Mouse (Mus musculus): ENCODE results near the gene Ahnak. TPM values are rescaled to one million over a fixed set of nuclear protein-coding genes. Genes with fewer than 3 reads are reported as not detected.
"Not testable (repeated sequence)": the region's sequence is repeated elsewhere in the genome, so short reads cannot be mapped to it uniquely, and the experiment has no call there.

The Ahnak gene
- polyA plus RNA-seq, 1 experiment from 2014 or later: 103 TPM

- no peak for ATAC-seq (ENCODE audit: low FRiP score, low TSS enrichment)
- H3K27ac ChIP-seq (replicated peaks): no peak overlapping the region
- no peak overlapping the region for H3K4me3 ChIP-seq (ENCODE audit: low read depth, low read length)
- H3K36me3 ChIP-seq (ENCODE audit: control insufficient read depth, insufficient read depth, low read length): no peaks in the 10 kb centered on the region
- TF ChIP-seq EP300 (optimal IDR thresholded peaks at IDR 0.05): no peak
- TF ChIP-seq CTCF (IDR thresholded peaks at IDR 0.05; ENCODE audit: low read depth): no peak
- no peak overlapping the region for H3K9ac ChIP-seq (ENCODE audit: low read length)
- H3K27me3 ChIP-seq (ENCODE audit: control insufficient read depth, insufficient read depth, low read length): no peaks in the 10 kb centered on the region
- H3K4me2 ChIP-seq (replicated peaks; ENCODE audit: low read depth): no peak overlapping the region
- no peaks in the 10 kb centered on the region for H3K9me3 ChIP-seq (ENCODE audit: control insufficient read depth, low read length)
- peaks cover 13% of the 10 kb centered on the region for H3K4me1 ChIP-seq (replicated peaks; ENCODE audit: control insufficient read depth, insufficient read depth)
- DNase-seq (ENCODE audit: low spot score): no peak
- WGBS: 78% methylated on average over 4 of the region's 4 CpGs
Measured at GRCm38 (mm10) chr19:9048981-9049687, 60.0 kb downstream of the Ahnak start.

DNA sequence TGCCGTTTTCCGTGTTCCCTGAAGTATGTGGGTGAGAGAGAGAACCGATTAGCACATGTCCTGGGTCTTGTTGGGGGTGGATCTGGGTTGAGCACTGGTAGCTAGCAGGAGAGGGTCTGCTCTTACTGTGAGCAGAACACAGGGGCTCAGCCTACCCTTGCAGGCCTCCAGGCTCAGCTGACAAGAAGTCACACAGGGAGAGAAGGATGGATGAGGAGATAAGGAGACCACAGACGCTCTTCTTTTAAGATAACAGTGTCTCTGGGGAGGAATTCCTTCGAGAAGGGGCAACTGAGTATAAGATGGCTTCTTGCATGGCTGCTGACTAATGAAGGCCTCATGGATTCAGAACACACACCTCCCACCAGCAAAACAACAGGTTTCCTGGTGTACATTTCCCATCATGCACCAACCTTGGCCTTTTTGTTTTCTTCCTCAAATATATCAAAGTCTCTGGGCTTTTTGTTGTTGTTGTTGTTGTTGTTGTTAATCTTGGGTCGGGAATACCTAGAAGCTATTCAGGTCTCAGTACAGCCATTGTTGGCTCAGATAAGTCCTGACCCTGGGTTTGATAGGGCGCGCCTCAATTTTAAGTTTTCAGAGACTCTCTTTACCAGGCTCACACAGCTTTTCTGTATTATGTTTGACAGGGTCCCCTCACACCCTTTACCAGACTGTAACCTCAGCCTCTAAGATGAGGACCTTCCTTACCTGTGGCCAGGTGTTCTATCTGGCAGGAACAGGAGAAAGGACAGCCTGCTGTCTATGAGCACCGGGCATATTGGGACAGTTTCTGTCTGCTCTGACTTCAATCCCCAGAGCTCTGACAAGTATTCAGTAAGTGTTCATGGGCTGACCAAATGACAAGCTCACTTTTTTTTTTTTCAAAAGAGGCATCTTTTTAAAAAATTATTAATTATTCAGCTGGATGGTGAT, 61.5 kb downstream of the Ahnak start:
- Histone ChIP-seq H3K4me3 (ENCODE audit: low read depth, low read length) (no peak overlapping the region), H3K4me1 (replicated peaks; ENCODE audit: control insufficient read depth, insufficient read depth) (peaks cover 13% of the 10 kb centered on the region), H3K27ac (replicated peaks) (no peak overlapping the region), H3K36me3 (ENCODE audit: control insufficient read depth, insufficient read depth, low read length) (no peaks in the 10 kb centered on the region), H3K9ac (ENCODE audit: low read length) (no peak overlapping the region), H3K9me3 (ENCODE audit: control insufficient read depth, low read length) (no peaks in the 10 kb centered on the region), H3K27me3 (ENCODE audit: control insufficient read depth, insufficient read depth, low read length) (no peaks in the 10 kb centered on the region), H3K4me2 (replicated peaks; ENCODE audit: low read depth) (no peak overlapping the region)
- WGBS: 68% methylated on average over 9 of the region's 9 CpGs
- TF ChIP-seq EP300 (optimal IDR thresholded peaks at IDR 0.05): no peak
- no peak for TF ChIP-seq CTCF (IDR thresholded peaks at IDR 0.05; ENCODE audit: low read depth)
- ATAC-seq (ENCODE audit: low FRiP score, low TSS enrichment): no peak
- DNase-seq (ENCODE audit: low spot score): no peak

DNA sequence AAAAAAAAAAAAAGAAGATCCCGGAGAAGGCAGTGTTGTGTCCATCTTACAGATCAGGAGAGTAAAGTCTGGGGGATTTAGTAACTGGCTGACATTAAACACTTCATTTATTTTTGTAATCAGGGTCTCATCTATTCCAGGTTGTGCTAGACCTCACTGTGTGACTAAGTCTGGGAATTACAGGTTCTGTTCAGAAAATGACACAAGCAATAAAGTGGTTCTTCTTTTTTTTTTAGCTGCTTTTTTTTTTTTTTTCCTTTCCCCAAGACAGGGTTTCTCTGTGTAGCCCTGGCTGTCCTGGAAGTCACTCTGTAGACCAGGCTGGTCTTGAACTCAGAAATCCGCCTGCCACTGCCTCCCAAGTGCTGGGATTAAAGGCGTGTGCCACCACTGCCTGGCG, 62.9 kb downstream of the Ahnak start:
- not testable (repeated sequence) for ATAC-seq (ENCODE audit: low FRiP score, low TSS enrichment); DNase-seq (ENCODE audit: low spot score); H3K4me2 ChIP-seq (replicated peaks; ENCODE audit: low read depth); H3K36me3 ChIP-seq (ENCODE audit: control insufficient read depth, insufficient read depth, low read length); H3K27ac ChIP-seq (replicated peaks); H3K4me3 ChIP-seq (ENCODE audit: low read depth, low read length); H3K9me3 ChIP-seq (ENCODE audit: control insufficient read depth, low read length); H3K27me3 ChIP-seq (ENCODE audit: control insufficient read depth, insufficient read depth, low read length); H3K9ac ChIP-seq (ENCODE audit: low read length)
- WGBS: 88% methylated on average over 4 of the region's 4 CpGs
- H3K4me1 ChIP-seq (replicated peaks; ENCODE audit: control insufficient read depth, insufficient read depth): peaks cover 13% of the 10 kb centered on the region

DNA sequence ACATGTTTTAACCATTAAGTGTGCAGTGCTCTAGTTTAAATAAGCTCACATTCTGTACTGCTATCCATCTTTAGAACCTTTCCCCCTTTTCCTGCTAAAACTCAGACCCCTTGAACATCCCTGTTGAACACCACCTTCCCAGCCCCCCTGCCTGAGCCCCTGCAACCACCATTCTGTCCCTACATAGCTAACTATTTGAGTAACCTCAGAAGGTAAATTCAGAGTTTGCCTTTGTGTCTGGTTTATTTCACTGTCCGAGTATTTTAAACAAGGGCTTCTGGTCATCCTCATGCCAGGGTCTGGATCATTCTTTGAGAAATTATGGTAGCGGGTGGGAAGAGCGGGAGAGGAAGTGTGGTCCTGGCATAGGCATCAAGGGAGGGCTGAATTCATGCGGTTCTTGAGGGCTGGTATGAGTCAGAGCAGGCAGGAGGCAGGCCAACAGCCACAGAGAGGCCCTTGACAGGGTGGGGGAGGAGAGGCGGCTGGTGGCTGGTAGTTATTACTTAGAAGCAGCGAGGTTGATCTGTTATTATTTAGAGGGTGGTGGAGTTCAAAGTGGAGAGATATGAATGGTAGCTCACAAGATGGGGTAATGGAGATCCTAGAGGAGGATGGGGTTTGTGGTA, 63.8 kb downstream of the Ahnak start:
- Histone ChIP-seq H3K9ac (ENCODE audit: low read length) (no peak overlapping the region), H3K36me3 (ENCODE audit: control insufficient read depth, insufficient read depth, low read length) (no peaks in the 10 kb centered on the region), H3K4me3 (ENCODE audit: low read depth, low read length) (no peak overlapping the region), H3K27ac (replicated peaks) (peak overlapping the region; percentile 37), H3K4me1 (replicated peaks; ENCODE audit: control insufficient read depth, insufficient read depth) (peaks cover 7% of the 10 kb centered on the region; the same call in 1 of the 2 replicates), H3K9me3 (ENCODE audit: control insufficient read depth, low read length) (no peaks in the 10 kb centered on the region), H3K27me3 (ENCODE audit: control insufficient read depth, insufficient read depth, low read length) (no peaks in the 10 kb centered on the region), H3K4me2 (replicated peaks; ENCODE audit: low read depth) (no peak overlapping the region)
- DNase-seq (ENCODE audit: low spot score) (peak; percentile 70), ATAC-seq (ENCODE audit: low FRiP score, low TSS enrichment) (peak; percentile 91)
- 17% methylated on average over 6 of the region's 6 CpGs for WGBS
- TF ChIP-seq EP300 (optimal IDR thresholded peaks at IDR 0.05) (peak; percentile 89), CTCF (IDR thresholded peaks at IDR 0.05; ENCODE audit: low read depth) (no peak)

- Histone ChIP-seq H3K9me3 (ENCODE audit: control insufficient read depth, low read length) (no peaks in the 10 kb centered on the region), H3K36me3 (ENCODE audit: control insufficient read depth, insufficient read depth, low read length) (no peaks in the 10 kb centered on the region), H3K9ac (ENCODE audit: low read length) (no peak overlapping the region), H3K4me2 (replicated peaks; ENCODE audit: low read depth) (no peak overlapping the region), H3K27ac (replicated peaks) (no peak overlapping the region), H3K27me3 (ENCODE audit: control insufficient read depth, insufficient read depth, low read length) (no peaks in the 10 kb centered on the region), H3K4me1 (replicated peaks; ENCODE audit: control insufficient read depth, insufficient read depth) (peaks cover 6% of the 10 kb centered on the region; the same call in 1 of the 2 replicates), H3K4me3 (ENCODE audit: low read depth, low read length) (no peak overlapping the region)
- TF ChIP-seq CTCF (IDR thresholded peaks at IDR 0.05; ENCODE audit: low read depth): peak; percentile 79
- no peak for TF ChIP-seq EP300 (optimal IDR thresholded peaks at IDR 0.05)
- DNase-seq (ENCODE audit: low spot score): peak; percentile 36
- no peak for ATAC-seq (ENCODE audit: low FRiP score, low TSS enrichment)
- WGBS: 13% methylated on average over 2 of the region's 2 CpGs
Measured at GRCm38 (mm10) chr19:9055153-9055552, 66.1 kb downstream of the Ahnak start.
